1 mouse cellular context compared by ENCODE assay signal in the genomic region with DNA sequence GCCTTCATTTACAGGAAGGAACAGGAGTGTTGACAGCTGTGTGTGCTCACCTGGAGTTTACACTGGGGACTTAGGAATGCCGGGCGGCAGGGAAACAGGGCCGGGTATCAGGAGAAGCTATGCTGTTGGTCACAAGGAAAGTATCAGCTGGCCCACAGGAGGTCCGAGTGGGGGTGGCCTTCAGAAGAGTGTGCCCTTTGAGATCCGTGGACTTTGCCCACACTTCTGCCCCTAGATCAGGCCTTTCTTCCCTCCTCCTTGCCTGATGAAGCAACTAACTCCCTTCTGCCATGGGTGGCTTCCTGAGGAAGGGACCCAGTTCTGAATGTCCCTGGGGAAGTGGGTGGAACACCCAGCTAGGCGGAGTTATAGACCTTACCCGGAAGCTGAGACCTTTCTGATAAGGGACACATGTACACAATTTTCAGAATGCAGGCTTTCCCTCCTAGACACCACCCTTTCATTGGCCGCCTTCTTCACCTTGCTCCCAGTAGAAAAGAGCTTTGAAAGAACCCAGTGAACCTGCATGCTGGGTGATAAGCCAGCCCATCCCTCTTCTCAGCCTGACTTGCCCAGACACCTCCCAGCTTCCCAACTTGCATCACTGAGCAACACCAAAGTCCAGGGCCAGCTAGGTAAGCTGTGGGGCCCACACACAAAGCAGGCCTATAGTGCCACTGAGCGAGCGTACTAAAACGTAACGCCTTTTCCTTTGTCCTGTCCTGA.
TF ChIP-seq lines count a peak whose summit lies in the region.

No protein-coding gene starts in this region.

TF ChIP-seq in MEL, 35 proteins besides CTCF, POLR2A, EP300 and RAD21 (continued from another document):
- TF ChIP-seq KAT2A (conservative IDR thresholded peaks at IDR 0.05; ENCODE audit: low read depth, low read length) = no peak
- no peak for TF ChIP-seq HCFC1 (IDR thresholded peaks at IDR 0.05; ENCODE audit: low read depth, low read length)
- TF ChIP-seq BHLHE40 (IDR thresholded peaks at IDR 0.05; ENCODE audit: borderline replicate concordance, low read depth, low read length) = no peak
- TF ChIP-seq JUND (IDR thresholded peaks at IDR 0.05; ENCODE audit: low read depth, low read length) = no peak
- peak; percentile 78 for TF ChIP-seq GATA1 (IDR thresholded peaks at IDR 0.05; ENCODE audit: low read depth, low read length)
- 0 out of 2 replicates have a peak, but pooled peaks have one; percentile 17 for TF ChIP-seq TCF12 (IDR thresholded peaks at IDR 0.05; ENCODE audit: low read depth, low read length)
- peak; percentile 65 for TF ChIP-seq TAL1 (IDR thresholded peaks at IDR 0.05; ENCODE audit: low read length)
- TF ChIP-seq SMC3 (IDR thresholded peaks at IDR 0.05; ENCODE audit: low read depth, low read length) = no peak
- TF ChIP-seq E2F4 (IDR thresholded peaks at IDR 0.05; ENCODE audit: borderline replicate concordance, low read depth, low read length) = no peak
- no peak for TF ChIP-seq NELFE (IDR thresholded peaks at IDR 0.05; ENCODE audit: low read depth, low read length)
- no peak for TF ChIP-seq POLR2AphosphoS5 (IDR thresholded peaks at IDR 0.05; ENCODE audit: borderline replicate concordance, low read depth, low read length)
- TF ChIP-seq GABPA (IDR thresholded peaks at IDR 0.05; ENCODE audit: low read depth, low read length) = no peak
- no peak for TF ChIP-seq ZC3H11A (IDR thresholded peaks at IDR 0.05; ENCODE audit: low read depth, low read length)
- peak; percentile 53; the same call in 1 of the 2 replicates for TF ChIP-seq TBP (IDR thresholded peaks at IDR 0.05; ENCODE audit: low read depth, low read length)
- no peak for TF ChIP-seq ZMIZ1 (IDR thresholded peaks at IDR 0.05; ENCODE audit: low read depth, low read length)
- peak; percentile 53; the same call in 1 of the 2 replicates for TF ChIP-seq SIN3A (IDR thresholded peaks at IDR 0.05; ENCODE audit: low read length)
- peak; percentile 76 for TF ChIP-seq MAX (IDR thresholded peaks at IDR 0.05; ENCODE audit: low read length)
- no peak for TF ChIP-seq CHD2 (IDR thresholded peaks at IDR 0.05; ENCODE audit: low read length)
- TF ChIP-seq MXI1 (IDR thresholded peaks at IDR 0.05; ENCODE audit: low read depth, low read length) = peak; percentile 43; the same call in 1 of the 2 replicates
- TF ChIP-seq ZKSCAN1 (IDR thresholded peaks at IDR 0.05; ENCODE audit: low read depth, low read length) = no peak
- TF ChIP-seq MYC (IDR thresholded peaks at IDR 0.05; ENCODE audit: low read depth, low read length) = peak; percentile 80
- TF ChIP-seq UBTF (IDR thresholded peaks at IDR 0.05; ENCODE audit: borderline replicate concordance, insufficient read depth, low read depth, low read length) = no peak
- no peak for TF ChIP-seq USF1 (IDR thresholded peaks at IDR 0.05; ENCODE audit: low read depth, low read length)
- no peak for TF ChIP-seq MYB (IDR thresholded peaks at IDR 0.05; ENCODE audit: low read depth, low read length)
- TF ChIP-seq MEF2A (IDR thresholded peaks at IDR 0.05; ENCODE audit: extremely low read depth, insufficient replicate concordance, low read depth, low read length, poor library complexity, severe bottlenecking) = no peak
- TF ChIP-seq MAZ (IDR thresholded peaks at IDR 0.05; ENCODE audit: low read depth, low read length) = no peak
- no peak for TF ChIP-seq NRF1 (IDR thresholded peaks at IDR 0.05; ENCODE audit: insufficient read depth, low read depth, low read length, poor library complexity, severe bottlenecking)
TF ChIP-seq in MEL: peak in this region for 9.
